Mouse (Mus musculus) layer of hippocampus, adult 2 months (tissue): ENCODE measurements around the gene Trim71. TPM values are rescaled to one million over a fixed set of nuclear protein-coding genes. Genes with fewer than 3 reads are reported as not detected.

Source experiments
- DNase-seq, 2 experiments: peaks; one replicate each; pipeline ENCODE4 v3.0.0; 2022; ENCODE audit warnings: low spot score in 2 of 2
- H3K27ac ChIP-seq: fragments of 200-600 bp; 2 replicates; pipeline ENCODE4 v1.8.1; 2022
- H3K4me3 ChIP-seq: fragments of 200-600 bp; 2 replicates; pipeline ENCODE4 v1.8.1; 2022; ENCODE audit warnings: mild to moderate bottlenecking
- CTCF ChIP-seq: fragments of 200-600 bp; conservative IDR thresholded peaks from 2 replicates; pipeline ENCODE4 v1.8.1; 2022; ENCODE audit warnings: antibody characterized with exemption, mild to moderate bottlenecking, moderate library complexity
- total RNA-seq, 2 experiments: library from RNA; stranded (reverse); gene quantifications; 2 replicates each; pipeline ENCODE4 v1.2.3; 2021

Gene Trim71
- total RNA-seq, 2 experiments from 2014 or later: 1.3 to 1.4 TPM

DNA sequence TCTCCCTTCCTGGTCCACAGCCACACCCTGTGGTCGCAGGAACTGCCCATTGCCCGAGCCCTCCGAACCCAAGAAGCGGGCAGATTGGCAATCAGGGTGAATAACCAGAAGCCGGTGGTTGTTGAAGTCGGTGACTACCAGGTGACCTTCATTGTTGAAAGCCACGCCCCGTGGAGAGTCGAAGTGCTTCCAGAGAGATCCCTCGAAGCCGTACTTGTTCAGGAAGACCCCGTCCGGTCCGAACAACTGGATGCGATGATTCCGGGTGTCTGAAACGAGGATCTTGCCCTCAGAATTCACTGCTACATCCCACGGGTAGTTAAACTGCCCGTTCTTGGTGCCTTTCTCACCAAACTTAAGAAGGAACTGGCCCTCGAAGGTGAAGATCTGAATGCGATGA, 51.3 kb downstream of the Trim71 start:
- H3K27ac ChIP-seq: no peak overlapping the region
- no peak overlapping the region for H3K4me3 ChIP-seq
- no peak for DNase-seq
- no peak for TF ChIP-seq CTCF

DNA sequence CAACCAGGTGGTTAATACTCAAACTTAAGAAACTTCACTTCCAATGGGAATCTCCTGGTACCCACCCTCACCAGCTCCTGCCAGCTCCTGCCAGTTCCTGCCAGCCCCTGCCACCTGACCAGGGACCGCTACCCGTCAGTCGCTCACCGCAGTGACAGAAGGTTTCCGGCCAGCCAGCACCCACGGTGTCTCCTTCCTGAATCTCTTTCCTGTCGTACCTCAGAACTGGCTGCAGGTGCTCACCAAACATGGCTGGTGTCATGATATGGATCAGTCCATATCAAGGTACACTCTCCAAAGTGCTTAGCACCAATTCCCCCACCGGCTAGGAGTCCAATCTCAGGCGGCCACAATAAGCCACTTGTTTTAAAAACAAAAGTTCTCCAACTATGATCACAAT, 54.4 kb downstream of the Trim71 start:
- TF ChIP-seq CTCF: no peak
- Histone ChIP-seq H3K27ac (no peak overlapping the region), H3K4me3 (no peak overlapping the region)
- no peak for DNase-seq

- Histone ChIP-seq H3K4me3 (no peak overlapping the region), H3K27ac (no peak overlapping the region)
- DNase-seq: no peak
- no peak for TF ChIP-seq CTCF
Observed at GRCm38 (mm10) chr9:114507421-114507820, 56.7 kb downstream of the Trim71 start.

- DNase-seq: no peak
- no peak for TF ChIP-seq CTCF
- H3K4me3 ChIP-seq: no peak overlapping the region
- H3K27ac ChIP-seq: no peak overlapping the region
Observed at GRCm38 (mm10) chr9:114506564-114506963, 57.6 kb downstream of the Trim71 start.

- no peak within 1 kb of the TSS for H3K4me3 ChIP-seq
Observed at GRCm38 (mm10) chr9:114504816-114505215, 59.4 kb downstream of the Trim71 start, which contains the start of gene Ccr4. Gene Ccr4 (minus strand): TSS chr9:114504916.

GRCm38 (mm10) chr9:114502711-114503427, 61.3 kb downstream of the Trim71 start:
- H3K27ac ChIP-seq: no peak overlapping the region
- TF ChIP-seq CTCF: no peak
- no peak overlapping the region for H3K4me3 ChIP-seq
- no peak for DNase-seq

More at GRCm38 (mm10) chr9:114504816-114505215, 59.4 kb downstream of the Trim71 start, which contains the start of gene Ccr4:
- DNase-seq: no peak
- no peak within 1 kb of the TSS for H3K27ac ChIP-seq
- TF ChIP-seq CTCF: no peak

GRCm38 (mm10) chr9:114501913-114502312, 62.3 kb downstream of the Trim71 start:
- DNase-seq: no peak
- TF ChIP-seq CTCF: no peak
- Histone ChIP-seq H3K27ac (no peak overlapping the region), H3K4me3 (no peak overlapping the region)

- DNase-seq: no peak
- no peak for TF ChIP-seq CTCF
- Histone ChIP-seq H3K4me3 (no peak overlapping the region), H3K27ac (no peak overlapping the region)
Observed at GRCm38 (mm10) chr9:114501111-114501510, 63.1 kb downstream of the Trim71 start.

DNA sequence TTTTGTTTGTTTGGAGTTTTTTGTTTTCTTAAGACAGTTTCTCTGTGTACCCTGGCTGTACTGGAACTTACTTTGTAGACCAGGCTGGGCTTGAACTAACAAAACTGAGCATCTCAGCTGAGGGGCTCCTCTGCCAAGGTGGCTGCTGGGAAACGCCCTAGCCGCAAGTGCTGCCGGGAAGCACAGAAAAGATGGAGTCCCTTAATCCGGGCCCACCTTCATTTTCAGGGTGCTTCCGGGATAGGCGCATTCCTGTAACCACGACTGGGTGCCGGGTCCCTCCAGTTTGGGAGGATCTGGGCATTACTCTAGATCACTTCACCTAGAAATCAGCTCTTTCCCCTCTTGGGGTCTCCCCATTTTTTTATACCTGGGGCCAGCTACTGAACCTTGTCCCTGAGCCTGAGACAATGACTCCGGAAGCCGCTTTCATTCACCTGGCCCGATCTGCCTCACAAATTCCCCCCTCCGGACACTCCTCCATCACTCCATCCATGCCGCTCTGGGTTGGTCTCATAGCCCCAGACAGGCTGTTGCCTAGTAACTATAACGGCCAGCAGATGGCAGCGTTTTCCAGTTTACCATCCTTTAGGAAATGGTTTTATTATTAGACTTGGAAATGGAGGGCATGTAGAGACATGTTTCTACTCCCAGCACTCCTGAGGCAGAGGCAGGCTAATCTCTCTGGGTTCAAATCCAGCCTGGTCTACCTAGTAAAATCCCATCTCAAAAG, 64.2 kb downstream of the Trim71 start:
- DNase-seq: peak; percentile 28 to 60
- no peak overlapping the region for H3K27ac ChIP-seq
- no peak overlapping the region for H3K4me3 ChIP-seq
- TF ChIP-seq CTCF: peak; percentile 80

DNA sequence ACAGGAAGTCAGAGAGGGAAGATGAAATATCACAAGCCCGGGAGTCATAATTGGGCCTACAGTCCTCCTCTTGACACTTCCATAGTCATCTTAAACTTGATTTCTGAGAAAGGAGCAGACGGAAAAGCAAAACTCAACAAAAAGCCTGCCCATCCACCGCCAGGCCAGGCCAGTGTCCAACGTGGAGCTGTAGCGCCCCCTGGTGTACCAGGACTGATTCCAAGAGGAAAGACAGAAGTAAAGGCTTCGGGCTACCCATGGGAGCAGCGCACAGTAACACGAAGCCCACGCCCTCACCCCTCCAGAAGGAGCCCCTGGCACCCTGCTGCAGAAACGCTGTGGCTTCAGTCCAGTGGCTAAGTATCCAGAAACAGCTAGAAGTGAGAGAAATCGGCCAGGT, 66.0 kb downstream of the Trim71 start:
- DNase-seq: peak; percentile 64 to 85
- Histone ChIP-seq H3K4me3 (no peak overlapping the region), H3K27ac (no peak overlapping the region)
- TF ChIP-seq CTCF: peak; percentile 88

DNA sequence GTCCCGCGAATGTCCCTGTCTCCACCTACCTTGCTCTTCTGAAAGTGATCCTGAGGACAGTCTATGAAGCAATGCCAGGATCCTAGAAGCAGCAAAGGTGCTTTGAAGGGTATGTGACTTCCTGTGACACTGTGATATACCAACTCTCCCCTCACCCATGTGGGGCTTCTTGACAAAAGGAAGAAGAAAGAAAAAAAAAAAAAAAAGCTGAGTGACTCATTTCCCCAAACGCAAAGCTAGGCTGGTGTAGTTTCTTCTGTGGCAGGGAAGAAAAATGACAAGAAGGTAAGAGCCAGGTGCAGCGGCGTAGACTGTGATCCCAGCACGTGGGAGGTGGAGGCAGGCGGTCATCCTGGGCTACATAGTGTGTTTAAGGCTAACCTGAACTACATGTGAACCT, 67.7 kb downstream of the Trim71 start:
- DNase-seq: no peak
- H3K4me3 ChIP-seq: no peak overlapping the region
- no peak for TF ChIP-seq CTCF
- H3K27ac ChIP-seq: no peak overlapping the region

DNA sequence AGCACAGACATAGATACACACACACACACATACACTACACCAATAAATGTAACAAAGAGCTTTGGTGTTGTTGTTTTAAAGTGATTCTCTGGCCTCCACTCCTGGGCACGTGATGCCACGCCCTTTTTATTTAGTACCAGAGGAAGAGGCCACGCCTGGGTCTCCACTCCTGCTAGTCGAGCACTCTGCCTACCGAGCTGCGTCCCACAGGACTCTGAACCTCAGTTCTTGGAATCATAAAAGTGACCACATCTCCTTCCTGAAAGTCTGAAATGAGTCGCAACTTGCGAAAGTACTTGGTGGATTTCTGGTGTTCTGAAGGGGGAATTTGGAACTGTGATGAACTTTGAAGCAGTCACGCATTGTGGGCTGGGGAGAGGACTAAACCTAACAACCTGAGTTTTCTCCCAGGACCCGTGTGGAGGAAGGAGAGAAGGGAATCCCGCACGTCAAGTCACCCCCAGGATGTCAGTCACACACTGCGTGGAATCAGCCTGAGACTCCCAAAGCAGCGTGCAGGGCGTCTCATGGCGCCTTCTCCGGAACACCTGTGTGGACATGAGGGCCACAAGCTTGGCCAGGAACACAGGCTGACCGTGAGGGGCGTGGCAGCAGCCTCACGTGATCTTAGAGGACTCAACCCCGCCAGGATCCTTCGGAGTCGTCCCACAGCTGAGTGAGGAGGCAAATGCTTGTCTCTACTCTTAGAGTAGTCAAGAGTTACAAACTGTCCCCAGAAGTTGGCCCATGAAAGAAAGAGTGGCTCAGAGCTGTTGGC, 76.5 kb downstream of the Trim71 start:
- no peak for TF ChIP-seq CTCF
- Histone ChIP-seq H3K27ac (no peak overlapping the region), H3K4me3 (no peak overlapping the region)
- DNase-seq: no peak

GRCm38 (mm10) chr9:114486808-114487207, 77.4 kb downstream of the Trim71 start:
- Histone ChIP-seq H3K27ac (no peak overlapping the region), H3K4me3 (no peak overlapping the region)
- DNase-seq: no peak
- no peak for TF ChIP-seq CTCF
